Mouse (Mus musculus) kidney, embryonic 16.5 days (tissue): ENCODE data around the gene Foxa3. TPM values are rescaled to one million over a fixed set of nuclear protein-coding genes. Genes with fewer than 3 reads are reported as not detected.

Experiments
- ATAC-seq: fragments of 200-750 bp; cut with Nextera tagmentation; 2 replicates; pipeline ENCODE4 v1.8.0; 2017; ENCODE audit warnings: moderate TSS enrichment; ENCODE audit not compliant: low FRiP score, low TSS enrichment
- H3K27ac ChIP-seq: fragments of 300-500 bp; sonication (generic); 2 replicates; pipeline ENCODE4 v1.5.1; 2014; ENCODE audit warnings: low read length
- H3K27me3 ChIP-seq: fragments of 300-500 bp; sonication (generic); 2 replicates; pipeline ENCODE4 v1.6.1; 2014; ENCODE audit warnings: low read length, control low read depth, mixed read lengths; ENCODE audit not compliant: insufficient read depth
- H3K36me3 ChIP-seq: fragments of 300-500 bp; sonication (generic); 2 replicates; pipeline ENCODE4 v1.6.1; 2014; ENCODE audit warnings: low read length, control low read depth, mixed read lengths; ENCODE audit not compliant: insufficient read depth
- H3K4me1 ChIP-seq: fragments of 300-500 bp; sonication (generic); 2 replicates; pipeline ENCODE4 v1.6.1; 2014; ENCODE audit warnings: low read length, control low read depth, mixed read lengths; ENCODE audit not compliant: insufficient read depth
- H3K4me2 ChIP-seq: fragments of 300-500 bp; sonication (generic); replicated peaks from 2 replicates; pipeline ENCODE4 v1.6.1; 2014; ENCODE audit warnings: low read depth, low read length
- H3K4me3 ChIP-seq: fragments of 300-500 bp; sonication (generic); 2 replicates; pipeline ENCODE4 v1.5.1; 2014; ENCODE audit warnings: mild to moderate bottlenecking, low read length
- H3K9ac ChIP-seq: fragments of 300-500 bp; sonication (generic); replicated peaks from 2 replicates; pipeline ENCODE4 v1.6.1; 2014; ENCODE audit warnings: low read length
- H3K9me3 ChIP-seq: fragments of 300-500 bp; sonication (generic); 2 replicates; pipeline ENCODE4 v1.6.1; 2016; ENCODE audit warnings: low read length, control low read depth
- WGBS: fragments of 180-500 bp; shearing (Covaris S2); extraction: QIAGEN DNeasy Blood & Tissue Kit; methylation state at CpG from one replicate; pipeline ENCODE4 v1.1.7; 2014; 5-methylcytosine and 5-hydroxymethylcytosine counted together
- polyA plus RNA-seq: library from polyadenylated mRNA; unstranded; fragments of >200 nt; fragmentation: Nextera tagmentation; extraction: Ambion mirVana; gene quantifications from 2 replicates; pipeline ENCODE4 v1.2.1, GENCODE M21; 2015

Gene Foxa3
- polyA plus RNA-seq, 1 experiment from 2014 or later: 0.35 TPM

DNA sequence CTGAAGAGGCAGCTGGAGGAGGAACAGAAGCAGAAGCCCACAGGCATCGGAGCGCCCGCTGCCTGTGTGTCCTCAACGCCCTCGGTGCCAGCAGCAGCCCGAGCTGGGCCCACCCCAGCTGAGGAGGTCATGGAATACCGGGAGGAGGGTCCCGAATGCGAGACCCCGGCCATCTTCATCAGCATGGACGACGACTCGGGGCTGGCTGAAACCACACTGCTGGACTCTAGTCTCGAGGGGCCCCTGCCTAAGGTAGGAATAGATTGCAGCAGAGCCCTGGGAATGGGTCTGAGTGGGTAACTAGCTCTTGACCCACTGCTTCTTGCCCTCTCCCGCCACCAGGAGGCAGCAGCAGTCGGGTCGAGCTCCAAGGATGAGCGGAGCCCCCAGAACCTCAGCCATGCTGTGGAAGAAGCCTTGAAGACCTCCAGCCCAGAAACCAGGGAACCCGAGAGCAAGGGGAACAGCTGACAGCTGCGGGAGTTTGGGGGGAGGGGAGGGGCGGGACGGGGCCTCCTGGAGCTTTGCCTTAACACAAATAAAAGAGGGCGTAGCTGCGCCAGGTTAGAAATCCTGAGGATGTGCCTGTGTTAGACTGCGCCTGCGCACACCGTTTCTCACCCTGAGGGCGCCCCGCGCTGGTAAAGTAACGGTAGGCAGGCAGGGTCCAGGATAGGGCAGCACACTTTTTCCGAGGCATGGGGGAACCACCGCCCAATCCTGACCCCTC, 30.9 kb upstream of the Foxa3 start, which contains the start of gene Rsph6a:
TSS of gene Rsph6a (plus strand) at position 644 of the 730 bp plus-strand sequence.
- H3K4me3 ChIP-seq: peak within 1 kb of the TSS; percentile 17; the same call in 1 of the 2 replicates
- H3K4me1 ChIP-seq: 0 out of 2 replicates have a peak, but pooled peaks cover 2% of the 10 kb centered on the region
- H3K9me3 ChIP-seq: no peaks in the 10 kb centered on the region
- ATAC-seq: 0 out of 2 replicates have a peak, but pooled peaks have one; percentile 57
- no peak within 1 kb of the TSS for H3K9ac ChIP-seq
- 25% methylated on average over 33 of the region's 33 CpGs for WGBS
- H3K27ac ChIP-seq: no peak within 1 kb of the TSS
- peak within 1 kb of the TSS; percentile 42 for H3K4me2 ChIP-seq
- no peaks in the 10 kb centered on the region for H3K27me3 ChIP-seq
- peaks cover 38% of the 10 kb centered on the region for H3K36me3 ChIP-seq

GRCm38 (mm10) chr7:19053136-19053532, 29.8 kb upstream of the Foxa3 start:
- no peak overlapping the region for H3K9ac ChIP-seq
- no peaks in the 10 kb centered on the region for H3K27me3 ChIP-seq
- 90% methylated on average over 7 of the region's 7 CpGs for WGBS
- no peak overlapping the region for H3K4me2 ChIP-seq
- H3K4me3 ChIP-seq: no peak overlapping the region
- H3K9me3 ChIP-seq: no peaks in the 10 kb centered on the region
- 0 out of 2 replicates have a peak, but pooled peaks cover 2% of the 10 kb centered on the region for H3K4me1 ChIP-seq
- H3K36me3 ChIP-seq: peaks cover 47% of the 10 kb centered on the region
- no peak for ATAC-seq
- H3K27ac ChIP-seq: no peak overlapping the region

DNA sequence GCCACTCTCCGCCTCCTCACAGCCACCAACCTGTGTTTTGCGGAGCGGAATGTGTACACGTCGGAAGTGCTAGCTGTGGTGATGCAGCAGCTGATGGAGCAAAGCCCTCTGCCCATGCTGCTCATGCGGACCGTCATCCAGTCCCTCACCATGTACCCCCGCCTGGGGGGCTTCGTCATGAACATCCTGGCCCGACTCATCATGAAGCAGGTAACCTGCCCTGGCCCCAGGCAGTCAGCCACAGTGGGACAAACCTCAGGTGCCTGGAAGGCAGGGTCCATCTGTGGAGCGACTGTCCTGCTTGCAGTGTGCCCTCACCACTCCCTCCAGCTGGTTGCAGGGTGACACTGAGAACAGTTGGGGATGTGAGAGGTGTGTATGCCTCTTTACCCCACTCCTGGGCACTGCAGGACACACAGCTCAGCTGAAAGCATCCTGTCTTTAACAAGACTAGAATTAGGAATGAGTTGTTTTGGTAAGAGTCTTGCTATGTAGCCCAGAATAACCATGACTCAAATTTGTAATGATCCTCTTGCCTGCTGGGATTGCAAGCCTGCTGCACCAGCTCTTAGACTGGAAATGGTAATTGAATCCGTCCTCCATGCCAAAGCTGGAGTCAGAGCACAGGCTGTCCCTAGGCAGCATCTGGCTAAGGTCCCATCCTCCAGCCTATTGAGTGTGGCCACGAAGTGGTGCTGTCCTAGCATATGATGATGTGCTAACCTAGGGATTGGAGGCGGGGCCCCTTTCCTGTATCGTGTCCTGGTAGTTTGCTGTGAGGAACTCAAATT, 29.2 kb upstream of the Foxa3 start:
- Histone ChIP-seq H3K9me3 (no peaks in the 10 kb centered on the region), H3K36me3 (peaks cover 53% of the 10 kb centered on the region), H3K4me2 (no peak overlapping the region), H3K27me3 (no peaks in the 10 kb centered on the region), H3K27ac (no peak overlapping the region), H3K4me1 (0 out of 2 replicates have a peak, but pooled peaks cover 2% of the 10 kb centered on the region), H3K9ac (no peak overlapping the region), H3K4me3 (no peak overlapping the region)
- WGBS: 88% methylated on average over 15 of the region's 15 CpGs
- no peak for ATAC-seq

GRCm38 (mm10) chr7:19051161-19051560, 27.8 kb upstream of the Foxa3 start:
- no peak for ATAC-seq
- H3K4me2 ChIP-seq: no peak overlapping the region
- no peak overlapping the region for H3K27ac ChIP-seq
- H3K9me3 ChIP-seq: no peaks in the 10 kb centered on the region
- no peak overlapping the region for H3K9ac ChIP-seq
- peaks cover 65% of the 10 kb centered on the region for H3K36me3 ChIP-seq
- H3K4me3 ChIP-seq: no peak overlapping the region
- 0 out of 2 replicates have a peak, but pooled peaks cover 2% of the 10 kb centered on the region for H3K4me1 ChIP-seq
- 63% methylated on average over 4 of the region's 4 CpGs for WGBS
- no peaks in the 10 kb centered on the region for H3K27me3 ChIP-seq

- no peaks in the 10 kb centered on the region for H3K27me3 ChIP-seq
- H3K27ac ChIP-seq: no peak overlapping the region
- no peak overlapping the region for H3K9ac ChIP-seq
- 0 out of 2 replicates have a peak, but pooled peaks cover 2% of the 10 kb centered on the region for H3K4me1 ChIP-seq
- 83% methylated on average over 8 of the region's 8 CpGs for WGBS
- peaks cover 75% of the 10 kb centered on the region for H3K36me3 ChIP-seq
- no peak overlapping the region for H3K4me2 ChIP-seq
- ATAC-seq: no peak
- no peaks in the 10 kb centered on the region for H3K9me3 ChIP-seq
- H3K4me3 ChIP-seq: no peak overlapping the region
Observed at GRCm38 (mm10) chr7:19050172-19050571, 26.8 kb upstream of the Foxa3 start.

- Histone ChIP-seq H3K27ac (no peak overlapping the region), H3K27me3 (no peaks in the 10 kb centered on the region), H3K4me1 (0 out of 2 replicates have a peak, but pooled peaks cover 2% of the 10 kb centered on the region), H3K9me3 (no peaks in the 10 kb centered on the region), H3K9ac (no peak overlapping the region), H3K4me3 (no peak overlapping the region), H3K4me2 (no peak overlapping the region), H3K36me3 (peaks cover 83% of the 10 kb centered on the region)
- no peak for ATAC-seq
- WGBS: 91% methylated on average over 5 of the region's 5 CpGs
Observed at GRCm38 (mm10) chr7:19049252-19049651, 25.9 kb upstream of the Foxa3 start.

DNA sequence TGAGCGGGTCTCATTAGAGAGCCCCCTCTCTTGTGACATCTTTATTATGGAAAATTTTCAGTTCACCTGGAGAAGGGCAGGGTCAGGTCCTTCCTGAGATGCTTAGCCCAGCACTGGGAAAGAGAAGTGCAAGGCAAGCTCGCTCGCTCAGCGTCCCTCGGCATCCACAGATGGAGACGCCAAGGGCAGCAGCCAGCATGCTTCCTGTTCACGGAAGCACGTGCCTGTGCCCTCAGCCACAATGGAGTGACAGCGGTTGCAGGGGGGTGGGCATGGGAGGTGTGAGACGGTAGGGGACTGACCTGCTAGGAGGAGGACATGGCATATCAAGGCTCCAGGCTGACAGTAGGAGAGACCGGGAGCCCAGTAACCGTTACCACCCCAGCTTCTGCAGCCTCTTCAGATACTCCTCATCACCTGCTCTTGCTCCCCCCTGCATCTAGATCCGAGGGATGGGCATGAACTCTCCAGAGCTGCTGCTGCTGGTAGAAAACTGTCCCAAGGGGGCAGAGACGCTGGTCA, 24.7 kb upstream of the Foxa3 start:
- ATAC-seq: no peak
- H3K4me3 ChIP-seq: no peak overlapping the region
- no peak overlapping the region for H3K27ac ChIP-seq
- no peak overlapping the region for H3K4me2 ChIP-seq
- H3K9ac ChIP-seq: no peak overlapping the region
- 90% methylated on average over 14 of the region's 14 CpGs for WGBS
- peaks cover 86% of the 10 kb centered on the region for H3K36me3 ChIP-seq
- no peaks in the 10 kb centered on the region for H3K9me3 ChIP-seq
- H3K4me1 ChIP-seq: no peaks in the 10 kb centered on the region
- H3K27me3 ChIP-seq: no peaks in the 10 kb centered on the region

DNA sequence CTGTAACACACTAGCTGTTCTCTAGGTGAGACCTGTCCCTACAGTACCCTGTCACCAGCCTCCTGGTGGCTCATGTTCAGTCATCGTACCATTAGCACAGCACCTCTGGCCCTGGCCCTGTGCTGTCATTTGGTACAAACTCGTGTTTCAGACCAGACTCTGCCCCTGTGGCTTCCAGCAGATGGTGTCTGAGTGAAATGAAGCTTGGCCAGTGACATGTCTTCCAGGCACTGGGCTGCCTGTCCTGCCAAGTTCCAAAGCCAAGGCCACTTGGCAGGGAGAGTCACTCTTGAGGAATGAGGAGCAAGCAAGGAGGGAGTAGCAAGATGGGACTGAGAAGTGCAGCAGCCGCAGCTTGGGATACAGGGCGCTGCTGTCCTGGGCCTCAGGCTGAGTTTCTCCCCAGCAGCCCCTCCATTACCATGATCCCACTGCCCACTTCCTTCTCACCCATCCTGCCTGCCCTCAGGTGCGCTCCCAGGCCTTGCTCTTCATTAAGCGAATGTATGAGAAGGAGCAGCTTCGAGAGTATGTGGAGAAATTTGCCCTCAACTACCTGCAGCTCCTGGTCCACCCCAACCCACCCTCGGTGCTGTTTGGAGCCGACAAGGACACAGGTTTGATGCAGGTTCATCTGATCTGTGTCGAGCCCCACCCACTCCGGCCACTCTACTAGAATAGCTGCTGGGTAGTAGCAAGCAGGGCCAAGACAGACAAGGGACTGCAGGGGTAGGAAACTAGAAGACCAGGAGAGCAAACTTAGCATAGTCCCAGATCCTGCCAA, 23.1 kb upstream of the Foxa3 start:
- H3K4me1 ChIP-seq: no peaks in the 10 kb centered on the region
- H3K27ac ChIP-seq: no peak overlapping the region
- no peaks in the 10 kb centered on the region for H3K9me3 ChIP-seq
- H3K27me3 ChIP-seq: no peaks in the 10 kb centered on the region
- H3K36me3 ChIP-seq: peaks cover 89% of the 10 kb centered on the region
- no peak for ATAC-seq
- H3K9ac ChIP-seq: no peak overlapping the region
- no peak overlapping the region for H3K4me3 ChIP-seq
- H3K4me2 ChIP-seq: no peak overlapping the region
- 92% methylated on average over 11 of the region's 11 CpGs for WGBS

DNA sequence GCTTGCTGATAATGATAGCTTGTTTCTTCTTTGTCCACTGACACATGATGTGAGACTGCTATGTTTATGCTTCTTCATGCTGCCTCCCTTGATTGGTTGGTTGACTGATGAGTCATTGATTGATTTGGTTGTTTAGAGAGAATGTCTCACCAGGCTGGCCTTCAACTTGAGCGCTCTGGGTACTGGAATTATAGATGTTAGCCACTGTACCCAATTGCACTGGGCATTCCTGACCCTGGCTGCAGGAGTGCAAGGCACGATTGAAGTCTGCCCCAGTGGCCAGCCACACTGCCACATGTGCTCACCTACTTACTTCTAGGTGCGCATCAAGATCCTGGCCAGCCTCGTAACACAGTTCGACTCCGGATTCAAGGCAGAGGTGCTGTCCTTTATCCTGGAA, 21.3 kb upstream of the Foxa3 start:
- H3K27me3 ChIP-seq: no peaks in the 10 kb centered on the region
- no peak for ATAC-seq
- H3K27ac ChIP-seq: no peak overlapping the region
- WGBS: 96% methylated on average over 6 of the region's 6 CpGs
- no peak overlapping the region for H3K9ac ChIP-seq
- no peak overlapping the region for H3K4me3 ChIP-seq
- no peaks in the 10 kb centered on the region for H3K9me3 ChIP-seq
- peaks cover 89% of the 10 kb centered on the region for H3K36me3 ChIP-seq
- H3K4me2 ChIP-seq: no peak overlapping the region
- no peaks in the 10 kb centered on the region for H3K4me1 ChIP-seq
